Mouse (Mus musculus): ENCODE data around the gene Pip5k1c. TPM values are rescaled to one million over a fixed set of nuclear protein-coding genes. Genes with fewer than 3 reads are reported as not detected.

Pip5k1c gene
- total RNA-seq, 1 experiment: 27.3 TPM

- peaks cover 41% of the 10 kb centered on the region for H3K36me3 ChIP-seq (ENCODE audit: control insufficient read depth, insufficient read depth, low read length, poor library complexity, severe bottlenecking)
Measured at GRCm38 (mm10) chr10:81319330-81319699, 26.6 kb downstream of the Pip5k1c start.

GRCm38 (mm10) chr10:81319741-81320549, 27.2 kb downstream of the Pip5k1c start:
- TF ChIP-seq CHD2 (IDR thresholded peaks at IDR 0.05; ENCODE audit: low read depth, low read length): no peak; the same call in 1 of the 2 replicates
- no peak for TF ChIP-seq HCFC1 (IDR thresholded peaks at IDR 0.05; ENCODE audit: borderline replicate concordance, insufficient read depth, low read length)
- no peak for TF ChIP-seq ZC3H11A (IDR thresholded peaks at IDR 0.05; ENCODE audit: borderline replicate concordance, low read depth, low read length)
- no peak for TF ChIP-seq ZNF384 (IDR thresholded peaks at IDR 0.05; ENCODE audit: low read depth, low read length)
- TF ChIP-seq MAFK (IDR thresholded peaks at IDR 0.05; ENCODE audit: insufficient read depth, low read depth, low read length): no peak
- H3K27ac ChIP-seq (ENCODE audit: insufficient read depth, low read depth, low read length, poor library complexity, severe bottlenecking): peak overlapping the region; percentile 47
- H3K9ac ChIP-seq (ENCODE audit: insufficient read depth, low read depth, low read length, poor library complexity, severe bottlenecking): peak overlapping the region; percentile 83
- peaks cover 0 to 22% of the 10 kb centered on the region in 2 experiments; a peak in 2 of 4 replicates for H3K4me1 ChIP-seq (ENCODE audit: control insufficient read depth in 2 of 2, insufficient read depth in 2 of 2, low read length in 2 of 2, poor library complexity in 1 of 2)
- H3K36me3 ChIP-seq (ENCODE audit: control insufficient read depth, insufficient read depth, low read length, poor library complexity, severe bottlenecking): peaks cover 42% of the 10 kb centered on the region
- H3K9me3 ChIP-seq (ENCODE audit: control insufficient read depth, insufficient read depth, low read depth, low read length): no peaks in the 10 kb centered on the region
- in situ Hi-C loops (cut with MboI; ENCODE audit: low sequenced_read_pairs in 2 of 2, unreplicated experiment in 2 of 2): no loop called here
- H3K4me3 ChIP-seq (ENCODE audit: insufficient read depth in 1 of 2, low read depth in 1 of 2, low read length in 2 of 2, poor library complexity in 1 of 2, severe bottlenecking in 1 of 2): peak overlapping the region; percentile 70 to 74
- peak; percentile 100 for DNase-seq (ENCODE audit: low read depth, low spot score)

More at GRCm38 (mm10) chr10:81319330-81319699, 26.6 kb downstream of the Pip5k1c start:
- peak overlapping the region; percentile 83; the same call in 1 of the 2 replicates for H3K9ac ChIP-seq (ENCODE audit: insufficient read depth, low read depth, low read length, poor library complexity, severe bottlenecking)
- peaks cover 0 to 22% of the 10 kb centered on the region in 2 experiments; a peak in 2 of 4 replicates for H3K4me1 ChIP-seq (ENCODE audit: control insufficient read depth in 2 of 2, insufficient read depth in 2 of 2, low read length in 2 of 2, poor library complexity in 1 of 2)
- peak overlapping the region; percentile 70 to 74; a peak in 3 of 4 replicates for H3K4me3 ChIP-seq (ENCODE audit: insufficient read depth in 1 of 2, low read depth in 1 of 2, low read length in 2 of 2, poor library complexity in 1 of 2, severe bottlenecking in 1 of 2)
- TF ChIP-seq CHD2 (IDR thresholded peaks at IDR 0.05; ENCODE audit: low read depth, low read length) (no peak), ZNF384 (IDR thresholded peaks at IDR 0.05; ENCODE audit: low read depth, low read length) (no peak), HCFC1 (IDR thresholded peaks at IDR 0.05; ENCODE audit: borderline replicate concordance, insufficient read depth, low read length) (no peak), ZC3H11A (IDR thresholded peaks at IDR 0.05; ENCODE audit: borderline replicate concordance, low read depth, low read length) (no peak), MAFK (IDR thresholded peaks at IDR 0.05; ENCODE audit: insufficient read depth, low read depth, low read length) (no peak)
- no peaks in the 10 kb centered on the region for H3K9me3 ChIP-seq (ENCODE audit: control insufficient read depth, insufficient read depth, low read depth, low read length)
- no peak overlapping the region for H3K27ac ChIP-seq (ENCODE audit: insufficient read depth, low read depth, low read length, poor library complexity, severe bottlenecking)
- in situ Hi-C loops (cut with MboI; ENCODE audit: low sequenced_read_pairs in 2 of 2, unreplicated experiment in 2 of 2): no loop called here
- DNase-seq (ENCODE audit: low read depth, low spot score): no peak

- Histone ChIP-seq H3K4me1 (ENCODE audit: control insufficient read depth in 2 of 2, insufficient read depth in 2 of 2, low read length in 2 of 2, poor library complexity in 1 of 2) (peaks cover 0 to 23% of the 10 kb centered on the region in 2 experiments; a peak in 2 of 4 replicates), H3K36me3 (ENCODE audit: control insufficient read depth, insufficient read depth, low read length, poor library complexity, severe bottlenecking) (peaks cover 44% of the 10 kb centered on the region), H3K4me3 (ENCODE audit: insufficient read depth in 1 of 2, low read depth in 1 of 2, low read length in 2 of 2, poor library complexity in 1 of 2, severe bottlenecking in 1 of 2) (peak within 1 kb of the TSS; percentile 74 to 93), H3K9me3 (ENCODE audit: control insufficient read depth, insufficient read depth, low read depth, low read length) (no peaks in the 10 kb centered on the region), H3K9ac (ENCODE audit: insufficient read depth, low read depth, low read length, poor library complexity, severe bottlenecking) (peak within 1 kb of the TSS; percentile 94), H3K27ac (ENCODE audit: insufficient read depth, low read depth, low read length, poor library complexity, severe bottlenecking) (peak within 1 kb of the TSS; percentile 77)
- peak; percentile 100 for DNase-seq (ENCODE audit: low read depth, low spot score)
- TF ChIP-seq MAFK (IDR thresholded peaks at IDR 0.05; ENCODE audit: insufficient read depth, low read depth, low read length) (no peak), HCFC1 (IDR thresholded peaks at IDR 0.05; ENCODE audit: borderline replicate concordance, insufficient read depth, low read length) (peak; percentile 88)
- in situ Hi-C loops (cut with MboI; ENCODE audit: low sequenced_read_pairs in 2 of 2, unreplicated experiment in 2 of 2): no loop called here
Measured at GRCm38 (mm10) chr10:81320550-81321347, 28.0 kb downstream of the Pip5k1c start, which contains the start of gene Cactin. Gene Cactin (plus strand): TSS chr10:81321103.

- Histone ChIP-seq H3K9ac (ENCODE audit: insufficient read depth, low read depth, low read length, poor library complexity, severe bottlenecking) (peak overlapping the region; percentile 94), H3K27ac (ENCODE audit: insufficient read depth, low read depth, low read length, poor library complexity, severe bottlenecking) (peak overlapping the region; percentile 77), H3K36me3 (ENCODE audit: control insufficient read depth, insufficient read depth, low read length, poor library complexity, severe bottlenecking) (peaks cover 51% of the 10 kb centered on the region), H3K9me3 (ENCODE audit: control insufficient read depth, insufficient read depth, low read depth, low read length) (no peaks in the 10 kb centered on the region), H3K4me1 (ENCODE audit: control insufficient read depth in 2 of 2, insufficient read depth in 2 of 2, low read length in 2 of 2, poor library complexity in 1 of 2) (peaks cover 0 to 21% of the 10 kb centered on the region in 2 experiments; a peak in 2 of 4 replicates), H3K4me3 (ENCODE audit: insufficient read depth in 1 of 2, low read depth in 1 of 2, low read length in 2 of 2, poor library complexity in 1 of 2, severe bottlenecking in 1 of 2) (peak overlapping the region; percentile 60 to 93)
- no peak for TF ChIP-seq ZNF384 (IDR thresholded peaks at IDR 0.05; ENCODE audit: low read depth, low read length)
- no peak for TF ChIP-seq ZC3H11A (IDR thresholded peaks at IDR 0.05; ENCODE audit: borderline replicate concordance, low read depth, low read length)
- no peak for TF ChIP-seq HCFC1 (IDR thresholded peaks at IDR 0.05; ENCODE audit: borderline replicate concordance, insufficient read depth, low read length)
- no peak for DNase-seq (ENCODE audit: low read depth, low spot score)
- in situ Hi-C loops (cut with MboI; ENCODE audit: low sequenced_read_pairs in 2 of 2, unreplicated experiment in 2 of 2): no loop called here
Measured at GRCm38 (mm10) chr10:81321436-81321835, 28.7 kb downstream of the Pip5k1c start.
